Mouse (Mus musculus): ENCODE results near the gene Gapdh.

GRCm38 (mm10) chr6:125212621-125213020, 46.4 kb upstream of the Gapdh start:
- TF ChIP-seq CTCF (IDR thresholded peaks at IDR 0.05; ENCODE audit: borderline replicate concordance, insufficient read depth, low read depth, low read length) (no peak), POLR2A (IDR thresholded peaks at IDR 0.05; ENCODE audit: borderline replicate concordance, insufficient read depth, low read length) (no peak)

Data from cerebellum, adult 2 months (tissue).